Mouse (Mus musculus) lung, embryonic 16.5 days (tissue): ENCODE data around the gene Strip2. TPM values are rescaled to one million over a fixed set of nuclear protein-coding genes. Genes with fewer than 3 reads are reported as not detected.

ENCODE experiments used
- microRNA-seq: library from miRNA; unstranded; fragments of <30 nt; microRNA quantifications from one replicate; pipeline ENCODE4, GENCODE M21; 2016
- polyA plus RNA-seq: library from polyadenylated mRNA; unstranded; fragments of >200 nt; fragmentation: Nextera tagmentation; extraction: Ambion mirVana; gene quantifications from 2 replicates; pipeline ENCODE4 v1.2.1, GENCODE M21; 2015

Strip2 gene
- polyA plus RNA-seq, 1 experiment from 2014 or later: 1.9 TPM

Small RNA genes lying within 50 kb of the gene (microRNA-seq; reads per million reads assigned to microRNA genes)
- gene Gm23049: not detected

Other genes with a start within 250 kb of the Strip2 start
- gene Tspan33, start 222.8 kb upstream of the Strip2 start, polyA plus RNA-seq: 3.5 and 3.6 TPM in 2 replicates
- 29.2 and 29.6 TPM in 2 replicates for gene Smo, start 181.5 kb upstream of the Strip2 start, polyA plus RNA-seq
- gene Ahcyl2, start 149.0 kb upstream of the Strip2 start, polyA plus RNA-seq: 7.9 and 8.7 TPM in 2 replicates
- gene Nrf1, start 131.0 kb downstream of the Strip2 start, polyA plus RNA-seq: 59.0 and 59.4 TPM in 2 replicates